Mouse (Mus musculus) cerebellum, postnatal 14 days (tissue): ENCODE results near the gene Ccr3.
"Not testable (repeated sequence)": the region's sequence is repeated elsewhere in the genome, so short reads cannot be mapped to it uniquely, and the experiment has no call there.

Experiments
- DNase-seq, 2 experiments: peaks; one replicate each; pipeline ENCODE4 v3.0.0; 2021; ENCODE audit warnings: mixed read lengths in 2 of 2

Ccr3 gene

GRCm38 (mm10) chr9:124021672-124022071 lies at the start of gene Ccr3:
Gene Ccr3, plus strand, starts transcription at chr9:124021972.
- DNase-seq: no peak

GRCm38 (mm10) chr9:123975630-123976029 lies 46.1 kb upstream of the Ccr3 start:
- DNase-seq: no peak

- no peak for DNase-seq
These were observed 44.7 kb upstream of the Ccr3 start for GRCm38 (mm10) chr9:123976876-123977663.

- DNase-seq: no peak
These were observed 43.5 kb upstream of the Ccr3 start, which contains the start of gene Ccr1l1 for GRCm38 (mm10) chr9:123978308-123978707. Gene Ccr1l1, minus strand, starts transcription at chr9:123978408.

GRCm38 (mm10) chr9:123980858-123981475 lies 40.8 kb upstream of the Ccr3 start:
- DNase-seq: not testable (repeated sequence)

GRCm38 (mm10) chr9:123981909-123982308 lies 39.9 kb upstream of the Ccr3 start:
- DNase-seq: no peak

GRCm38 (mm10) chr9:123982720-123983119 lies 39.1 kb upstream of the Ccr3 start:
- DNase-seq: no peak

GRCm38 (mm10) chr9:123984943-123985342 lies 36.8 kb upstream of the Ccr3 start:
- DNase-seq: no peak

- DNase-seq: no peak
These were observed 35.6 kb upstream of the Ccr3 start for GRCm38 (mm10) chr9:123986217-123986616.

GRCm38 (mm10) chr9:123989671-123990070 lies 32.1 kb upstream of the Ccr3 start:
- no peak for DNase-seq

- no peak for DNase-seq
These were observed 30.4 kb upstream of the Ccr3 start for GRCm38 (mm10) chr9:123991312-123991906.

- no peak for DNase-seq
These were observed 24.1 kb upstream of the Ccr3 start for GRCm38 (mm10) chr9:123997719-123998118.

- DNase-seq: no peak
These were observed 22.0 kb upstream of the Ccr3 start for GRCm38 (mm10) chr9:123999784-124000183.

- DNase-seq: no peak
These were observed 9.1 kb upstream of the Ccr3 start for GRCm38 (mm10) chr9:124012691-124013090.

GRCm38 (mm10) chr9:124013270-124013669 lies 8.5 kb upstream of the Ccr3 start:
- no peak for DNase-seq

- DNase-seq: no peak
These were observed 6.7 kb upstream of the Ccr3 start for GRCm38 (mm10) chr9:124014985-124015652.

GRCm38 (mm10) chr9:124016048-124016447 lies 5.7 kb upstream of the Ccr3 start:
- no peak for DNase-seq

- DNase-seq: no peak
These were observed 1.9 kb upstream of the Ccr3 start for GRCm38 (mm10) chr9:124019887-124020286.

GRCm38 (mm10) chr9:124033345-124033744 lies 11.6 kb downstream of the Ccr3 start:
- DNase-seq: peak; percentile 3 to 19

- peak; percentile 4 to 26 for DNase-seq
These were observed 15.9 kb downstream of the Ccr3 start for GRCm38 (mm10) chr9:124037707-124038106.

- DNase-seq: no peak
These were observed 16.4 kb downstream of the Ccr3 start for GRCm38 (mm10) chr9:124038158-124038582.

- DNase-seq: no peak
These were observed 17.2 kb downstream of the Ccr3 start for GRCm38 (mm10) chr9:124038949-124039348.

GRCm38 (mm10) chr9:124040932-124041331 lies 19.2 kb downstream of the Ccr3 start:
- no peak for DNase-seq
